Comparison of ENCODE assay signal across 14 mouse cellular contexts in genomic region chr1:131478770-131479305, GRCm38 (mm10). TPM values are rescaled to one million over a fixed set of nuclear protein-coding genes. Genes with fewer than 3 reads are reported as not detected.
DNase-seq lines count a peak whose midpoint lies in the region; ATAC-seq and TF ChIP-seq lines count a peak whose summit lies in the region.
"Had no signal": no experiment of that assay in that cellular context is flagged by ENCODE, and none has a peak within 500 bp of the region (broad histone marks: within the 10 kb centered on the region; RNA-seq: fewer than 3 reads in every experiment).

No protein-coding gene starts in this region.

- H3K36me3 ChIP-seq in kidney, adult 2 months (ENCODE audit: control insufficient read depth, insufficient read depth, low read length) = no peaks in the 10 kb centered on the region
- H3K36me3 ChIP-seq in kidney, embryonic 14.5 days (ENCODE audit: control insufficient read depth, insufficient read depth, low read length) = no peaks in the 10 kb centered on the region
- H3K36me3 ChIP-seq: embryonic facial prominence, embryonic 12.5 days; hindbrain, embryonic 13.5 days; liver, embryonic 12.5 days; midbrain, embryonic 13.5 days had no signal

- H3K4me2 ChIP-seq in kidney, embryonic 14.5 days (replicated peaks; ENCODE audit: low read depth, low read length) = no peak overlapping the region
- H3K4me2 ChIP-seq: embryonic facial prominence, embryonic 12.5 days; forebrain, embryonic 15.5 days; hindbrain, embryonic 13.5 days; liver, embryonic 12.5 days; midbrain, embryonic 13.5 days had no signal

- no peak overlapping the region for H3K4me3 ChIP-seq in kidney, adult 2 months (ENCODE audit: insufficient read depth, low read depth, low read length)
- H3K4me3 ChIP-seq in kidney, embryonic 14.5 days (ENCODE audit: low read length) = no peak overlapping the region
- H3K4me3 ChIP-seq: embryonic facial prominence, embryonic 12.5 days; forebrain, embryonic 15.5 days; hindbrain, embryonic 13.5 days; liver, embryonic 12.5 days; midbrain, embryonic 13.5 days had no signal

- ATAC-seq in kidney, embryonic 14.5 days (ENCODE audit: low FRiP score, low TSS enrichment) = no peak
- no peak for ATAC-seq in cerebellum, adult (ENCODE audit: insufficient number of reproducible peaks, low FRiP score, low TSS enrichment)
- ATAC-seq: forebrain, embryonic 15.5 days; liver, embryonic 12.5 days; midbrain, embryonic 13.5 days had no signal

- peak; percentile 80 for DNase-seq in kidney, adult 2 months
- DNase-seq in ES-CJ7 (ENCODE audit: low read depth, low spot score) = peak; percentile 52
- peak; percentile 58 for DNase-seq in embryo, embryonic 10 days (ENCODE audit: low spot score)
- DNase-seq in heart, postnatal 10 days = peak; percentile 38 to 47
- DNase-seq in layer of hippocampus, postnatal 25 days (ENCODE audit: extremely low spot score in 1 of 2, low spot score in 1 of 2) = no peak
- DNase-seq in Muller cell, postnatal 12 days (ENCODE audit: inconsistent ontology term) = no peak
- DNase-seq: layer of hippocampus, postnatal 36 days had no signal

- TF ChIP-seq CTCF in kidney, adult 2 months (conservative IDR thresholded peaks at IDR 0.05; ENCODE audit: insufficient read depth, insufficient read length, low read depth, low read length) = no peak

- no peaks in the 10 kb centered on the region for H3K27me3 ChIP-seq in kidney, adult 2 months (replicated peaks; ENCODE audit: control insufficient read depth, insufficient read depth, low read length)
- no peaks in the 10 kb centered on the region for H3K27me3 ChIP-seq in kidney, embryonic 14.5 days (ENCODE audit: control insufficient read depth, insufficient read depth, low read length)
- H3K27me3 ChIP-seq: embryonic facial prominence, embryonic 12.5 days; forebrain, embryonic 15.5 days; hindbrain, embryonic 13.5 days; liver, embryonic 12.5 days; midbrain, embryonic 13.5 days had no signal

- no peak overlapping the region for H3K9ac ChIP-seq in kidney, embryonic 14.5 days (ENCODE audit: low read depth, low read length)
- H3K9ac ChIP-seq: embryonic facial prominence, embryonic 12.5 days; forebrain, embryonic 15.5 days; hindbrain, embryonic 13.5 days; liver, embryonic 12.5 days; midbrain, embryonic 13.5 days had no signal

- no peak for TF ChIP-seq POLR2A in kidney, adult 2 months (IDR thresholded peaks at IDR 0.05; ENCODE audit: low read depth, low read length)

- peak overlapping the region; percentile 76; the same call in 1 of the 2 replicates for H3K27ac ChIP-seq in kidney, adult 2 months (ENCODE audit: insufficient read depth, low read depth, low read length)
- no peak overlapping the region for H3K27ac ChIP-seq in kidney, embryonic 14.5 days (ENCODE audit: low read depth, low read length)
- H3K27ac ChIP-seq: embryonic facial prominence, embryonic 12.5 days; forebrain, embryonic 15.5 days; hindbrain, embryonic 13.5 days; liver, embryonic 12.5 days; midbrain, embryonic 13.5 days had no signal

- H3K9me3 ChIP-seq in kidney, embryonic 14.5 days (ENCODE audit: control insufficient read depth, low read length) = peaks cover 6% of the 10 kb centered on the region; the same call in 1 of the 2 replicates
- H3K9me3 ChIP-seq: forebrain, embryonic 15.5 days; hindbrain, embryonic 13.5 days; liver, embryonic 12.5 days had no signal

- intact Hi-C loops in heart, postnatal 10 days (cut with DNase I) = no loop called here

- H3K4me1 ChIP-seq in kidney, adult 2 months (ENCODE audit: control insufficient read depth, insufficient read depth, low read length) = peaks cover 14% of the 10 kb centered on the region; the same call in 1 of the 2 replicates
- no peaks in the 10 kb centered on the region for H3K4me1 ChIP-seq in kidney, embryonic 14.5 days (ENCODE audit: control insufficient read depth, insufficient read depth, low read length)
- H3K4me1 ChIP-seq: embryonic facial prominence, embryonic 12.5 days; hindbrain, embryonic 13.5 days had no signal

- WGBS in kidney, adult 2 months = 26% methylated on average over 2 of the region's 2 CpGs
- 68% methylated on average over 2 of the region's 2 CpGs for WGBS in kidney, embryonic 14.5 days

RNA-seq across cellular contexts. Expression of gene Srgap2, which starts 48.3 kb away (rescaled TPM):
- polyA plus RNA-seq in kidney, adult 2 months (2012; rRNA removed) = 11.3 and 13.0 TPM in 2 replicates
- 13.2 and 20.8 TPM in 2 replicates for polyA plus RNA-seq in kidney, embryonic 14.5 days (2014; fragmentation: Nextera tagmentation; extraction: Ambion mirVana)
- total RNA-seq in heart, postnatal 10 days (2021) = 10 to 100 TPM; 34.2 to 36.0 TPM
- 10 to 100 TPM; 71.6 to 92.4 TPM for total RNA-seq in layer of hippocampus, postnatal 25 days (2021)

RNA-seq across cellular contexts. Expression of gene Fam72a, which starts 48.9 kb away (rescaled TPM):
- polyA plus RNA-seq in kidney, adult 2 months (2012; rRNA removed) = 0.05 and 0.08 TPM in 2 replicates
- 2.7 and 3.3 TPM in 2 replicates for polyA plus RNA-seq in kidney, embryonic 14.5 days (2014; fragmentation: Nextera tagmentation; extraction: Ambion mirVana)
- total RNA-seq in heart, postnatal 10 days (2021) = 1 to 10 TPM; 1.1 to 1.2 TPM
- total RNA-seq in layer of hippocampus, postnatal 25 days (2021) = 1 to 10 TPM; 1.2 to 1.8 TPM

Comparison
In these comparisons a context has a peak if more than half of its experiments do, and no peak if none do; other contexts are left out.
1. DNase-seq: peak in kidney, adult 2 months (single experiment), ES-CJ7 (single experiment), embryo, embryonic 10 days (single experiment) and heart, postnatal 10 days (2 of 2); none in layer of hippocampus, postnatal 25 days (0 of 2) and Muller cell, postnatal 12 days (single experiment).